Mouse (Mus musculus): Measurements from ENCODE around the gene St3gal4. TPM values are rescaled to one million over a fixed set of nuclear protein-coding genes. Genes with fewer than 3 reads are reported as not detected.

St3gal4 gene
- 17.0 TPM for polyA plus RNA-seq (2017; shearing (Covaris generic))

DNA sequence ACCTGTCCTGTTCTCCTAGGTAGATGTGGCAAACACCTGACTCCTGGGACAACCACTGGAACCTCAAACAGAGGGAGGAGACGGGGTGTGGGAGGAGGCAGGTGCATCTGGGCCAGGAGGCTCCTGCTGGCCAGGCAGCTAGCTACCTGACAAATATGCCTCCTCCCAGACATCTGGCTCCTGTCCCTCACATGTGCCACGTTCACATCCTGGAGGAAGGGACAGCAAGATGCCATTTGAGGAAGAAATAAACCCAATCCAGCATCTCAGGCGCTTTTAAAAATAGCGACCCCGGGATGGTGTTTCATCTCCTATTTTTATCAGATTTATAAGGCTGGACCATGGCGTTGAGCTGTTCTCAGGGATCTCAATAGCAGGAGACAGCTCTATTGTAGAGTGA lies at the start of gene St3gal4:
Gene St3gal4 (minus strand): TSS at position 101 of the 400 bp plus-strand sequence.

Other genes with a start within 250 kb of the St3gal4 start
- 87.7 TPM for gene Dcps, start 56.8 kb upstream of the St3gal4 start, polyA plus RNA-seq (2017; shearing (Covaris generic))
- gene Srpr, start 80.9 kb upstream of the St3gal4 start, polyA plus RNA-seq (2017; shearing (Covaris generic)), result 155 TPM
- 8.2 TPM for gene Tirap, start 81.0 kb upstream of the St3gal4 start, polyA plus RNA-seq (2017; shearing (Covaris generic))
- gene Foxred1, start 91.8 kb upstream of the St3gal4 start, polyA plus RNA-seq (2017; shearing (Covaris generic)), result 53.0 TPM
- gene Fam118b, start 148.5 kb upstream of the St3gal4 start, polyA plus RNA-seq (2017; shearing (Covaris generic)), result 66.7 TPM
- 59.3 TPM for gene Rpusd4, start 148.6 kb upstream of the St3gal4 start, polyA plus RNA-seq (2017; shearing (Covaris generic))

Measured in CD4-positive, CD25-positive, alpha-beta regulatory T cell, adult 9 weeks (primary cell).